Mouse (Mus musculus) frontal cortex, adult (tissue): ENCODE measurements at regions not wholly inside any gene's neighbourhood (a gene's known extent, or its start where the extent isn't known, plus 50 kb on each side); places are given as distances from the start of the nearest gene placed in this dataset.
"Not testable (repeated sequence)": the region's sequence is repeated elsewhere in the genome, so short reads cannot be mapped to it uniquely, and the experiment has no call there.

ENCODE experiments used
- ATAC-seq: cut with Nextera tagmentation; 2 replicates; pipeline ENCODE4 v1.9.2; 2017; ENCODE audit warnings: mild to moderate bottlenecking, moderate library complexity, mixed read lengths; ENCODE audit not compliant: low TSS enrichment

DNA sequence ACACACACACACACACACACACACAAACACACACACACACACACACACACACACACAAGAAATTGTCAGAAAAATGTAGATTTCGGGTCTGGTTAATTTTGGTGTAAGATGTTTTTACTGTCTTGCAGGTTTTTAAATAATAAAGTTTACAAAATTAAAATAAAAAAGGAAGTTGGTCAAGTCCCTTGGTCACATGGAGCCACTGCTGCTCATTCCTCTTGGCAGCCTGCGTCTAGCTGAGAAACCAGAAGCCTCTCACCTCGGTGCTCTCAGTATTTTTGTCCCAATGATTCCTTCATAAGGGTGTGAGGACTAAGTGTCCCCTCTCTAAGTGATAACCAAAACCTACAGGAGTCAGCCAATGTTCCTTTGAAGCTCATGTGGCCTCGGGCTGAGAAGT, 76.8 kb upstream of the Smg1 start:
- ATAC-seq = no peak

DNA sequence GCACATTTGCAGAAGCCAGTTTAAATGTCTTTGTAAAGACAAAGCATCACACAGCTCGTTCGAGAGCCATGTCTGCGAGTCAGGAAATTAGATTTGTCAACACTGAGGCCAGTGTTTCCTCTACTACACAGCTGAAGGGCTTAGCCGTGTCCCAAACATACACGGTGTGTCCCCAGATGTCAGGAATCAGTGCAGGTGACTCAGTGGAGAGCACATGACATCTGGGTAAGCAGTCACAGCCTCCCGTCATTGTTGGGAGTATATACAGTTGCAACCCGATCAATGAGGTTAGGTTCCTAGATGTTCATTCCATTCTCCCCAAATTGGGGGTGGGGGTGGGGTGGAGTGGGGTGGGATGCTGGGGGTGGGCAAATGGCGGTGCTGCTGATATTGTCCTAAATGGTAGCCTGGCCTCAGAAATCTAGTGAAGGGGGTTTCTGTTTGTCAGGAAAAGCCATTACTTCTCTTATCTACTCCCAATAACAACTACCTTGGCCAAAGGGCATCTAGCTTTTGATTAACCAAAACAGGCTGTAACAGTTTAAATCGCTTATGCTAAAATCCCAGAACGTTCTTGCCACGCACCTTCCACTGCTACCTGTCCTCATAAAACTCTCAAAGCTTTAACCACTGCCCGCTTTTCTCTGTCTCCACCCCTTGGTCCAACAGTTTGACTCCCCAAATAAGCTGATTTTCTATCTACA, 75.1 kb upstream of the Smg1 start:
- ATAC-seq = no peak

DNA sequence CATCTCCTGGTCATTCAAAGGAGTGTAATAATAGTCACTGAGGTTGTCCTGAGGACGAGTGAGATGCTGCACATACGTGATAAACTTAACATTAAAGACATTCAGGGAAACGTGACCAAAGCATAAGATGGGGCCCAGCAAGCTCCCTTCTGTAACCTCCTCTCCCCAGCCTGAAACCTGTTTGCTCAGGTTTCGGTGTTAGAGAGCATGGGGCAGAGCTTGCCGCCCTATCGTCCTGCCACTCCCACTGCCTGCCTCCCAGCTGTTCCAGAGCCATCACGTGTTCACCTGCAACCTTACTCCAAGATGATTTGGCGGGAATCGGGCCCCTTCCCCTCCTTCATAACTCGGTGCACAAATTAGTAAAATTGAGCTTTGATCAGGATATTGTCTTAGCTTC, 71.4 kb upstream of the Smg1 start:
- not testable (repeated sequence) for ATAC-seq

DNA sequence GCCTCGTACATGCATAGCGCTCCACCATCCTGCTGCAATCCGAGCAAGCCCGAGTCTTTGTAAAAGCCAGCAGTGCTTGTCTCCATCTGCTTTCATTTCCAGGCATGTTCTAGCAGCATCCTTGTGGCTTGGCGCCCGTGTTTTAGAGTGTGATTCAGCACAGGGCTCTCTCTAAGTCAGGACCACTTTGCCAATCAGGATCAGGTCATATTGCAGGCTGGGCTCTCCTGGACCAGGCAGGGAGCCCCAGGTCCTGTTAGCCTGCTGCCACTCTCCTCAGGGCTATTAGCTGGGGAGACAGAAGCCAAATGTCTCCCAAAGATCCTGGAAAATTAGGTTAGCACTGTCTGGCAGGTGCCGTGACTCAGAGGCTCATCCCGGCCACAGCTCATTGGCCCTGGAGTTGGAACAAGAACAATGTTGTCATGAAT, 70.8 kb upstream of the Smg1 start:
- peak; percentile 96 for ATAC-seq

DNA sequence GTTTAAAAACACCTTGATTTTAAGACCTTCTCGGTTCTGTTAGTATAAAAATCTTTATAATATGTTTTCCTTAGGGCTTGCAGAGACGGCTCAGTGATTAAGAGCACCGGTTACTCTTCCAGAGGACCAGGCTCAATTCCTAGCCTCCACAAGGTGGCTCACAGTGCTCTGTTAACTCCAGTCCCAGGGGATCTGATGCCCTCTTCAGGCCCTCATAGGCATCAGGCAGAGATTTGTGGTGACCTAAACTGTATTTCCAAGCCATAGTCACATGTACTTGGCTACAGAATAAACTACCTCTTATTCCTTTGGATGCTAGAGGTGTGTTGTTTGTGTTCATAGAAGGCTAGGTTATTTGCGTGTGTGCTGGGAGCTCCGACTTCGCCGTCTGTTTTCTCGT, 70.3 kb upstream of the Smg1 start:
- peak; percentile 94 for ATAC-seq

DNA sequence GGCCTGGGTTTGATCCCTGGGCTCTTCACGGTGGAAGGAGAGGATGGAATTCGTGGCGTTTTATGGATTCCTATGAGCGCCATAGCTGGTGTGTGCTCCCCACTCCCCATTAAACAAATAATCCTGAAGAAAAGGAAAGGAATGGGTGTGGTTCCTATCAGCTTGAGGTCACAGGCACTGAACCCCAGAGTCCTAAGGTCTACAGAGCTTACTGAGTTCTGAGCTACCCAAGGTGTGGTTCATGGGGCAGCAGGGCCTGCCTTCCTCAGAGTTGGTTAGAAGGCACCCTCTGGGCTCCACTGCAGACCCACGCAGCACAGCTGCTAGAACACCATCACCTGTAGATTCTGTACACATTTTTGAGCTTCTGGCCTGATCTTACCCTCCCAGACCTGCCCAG, 66.3 kb upstream of the Smg1 start:
- no peak for ATAC-seq

DNA sequence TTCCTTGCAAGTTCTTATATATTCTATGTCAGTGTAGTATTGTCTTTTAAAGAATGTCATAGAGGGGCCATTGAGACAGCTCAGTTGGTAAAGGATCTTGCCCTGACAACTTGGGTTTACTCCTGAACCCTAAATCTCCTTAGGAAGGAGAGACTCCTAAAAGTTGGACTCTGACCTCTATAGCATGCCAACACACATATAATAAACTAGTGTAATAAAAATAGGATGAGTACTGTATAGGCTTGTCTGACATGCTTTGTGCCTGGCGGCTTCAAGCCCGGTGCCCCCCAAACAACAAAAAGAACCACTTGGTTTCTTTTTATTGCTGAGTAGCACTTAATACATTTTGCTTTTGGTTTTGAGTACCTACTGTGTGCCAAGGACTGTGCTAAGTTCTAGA, 65.4 kb upstream of the Smg1 start:
- no peak for ATAC-seq

DNA sequence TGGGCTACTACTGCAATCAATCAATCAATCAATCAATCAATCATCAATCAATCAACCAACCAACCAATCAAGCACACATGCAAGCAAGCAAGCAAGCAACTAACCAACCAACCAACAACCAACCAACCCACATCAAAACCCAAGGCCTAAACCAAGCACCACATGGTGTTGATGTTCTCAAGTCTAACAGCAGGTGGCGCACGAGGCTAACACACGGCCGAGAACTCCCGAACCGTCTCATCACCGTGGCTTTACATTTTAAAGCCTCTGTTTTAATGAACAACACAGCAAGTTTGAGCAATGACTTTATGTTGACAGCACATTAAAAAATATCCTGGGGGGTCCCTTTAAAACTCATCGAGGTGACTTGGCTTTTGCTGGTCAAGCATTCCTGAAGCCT, 61.3 kb upstream of the Smg1 start:
- ATAC-seq = peak; percentile 84

DNA sequence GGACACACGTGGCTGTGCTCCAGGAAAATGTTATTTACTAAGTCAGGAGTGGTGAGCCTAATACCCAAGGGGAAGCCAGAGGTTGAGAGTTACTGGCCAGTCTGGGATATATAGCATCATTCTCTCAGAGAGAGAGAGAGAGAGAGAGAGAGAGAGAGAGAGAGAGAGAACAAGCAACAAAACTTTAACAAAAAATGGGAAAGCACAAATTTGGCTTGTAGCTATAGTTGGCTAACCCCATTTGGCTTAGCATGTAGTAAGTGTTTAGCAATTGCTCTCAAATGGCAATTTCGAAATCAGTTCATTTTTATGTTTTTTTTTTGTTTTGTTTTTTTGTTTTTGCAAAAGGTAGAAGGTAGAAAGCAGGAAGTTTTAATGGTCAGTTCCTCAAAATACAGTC, 60.9 kb upstream of the Smg1 start:
- ATAC-seq = no peak

DNA sequence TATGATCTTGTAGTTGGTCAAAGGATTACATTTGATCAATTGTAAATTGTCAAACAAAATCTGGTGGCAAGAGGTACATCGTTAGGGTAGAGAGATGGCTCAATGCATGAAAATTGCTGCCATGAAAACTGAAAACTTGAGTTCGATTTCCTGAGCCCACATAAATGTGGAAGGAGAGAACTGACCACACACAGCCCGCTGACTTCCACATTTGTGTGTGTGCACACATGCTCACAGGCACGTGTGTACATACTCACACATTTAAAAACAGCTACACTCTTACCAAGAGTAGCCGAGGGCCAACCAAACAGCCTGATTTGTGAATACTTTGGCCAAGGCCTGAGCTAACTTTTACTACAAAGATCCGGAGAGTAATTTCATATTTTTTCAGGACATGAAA, 60.5 kb upstream of the Smg1 start:
- no peak for ATAC-seq

DNA sequence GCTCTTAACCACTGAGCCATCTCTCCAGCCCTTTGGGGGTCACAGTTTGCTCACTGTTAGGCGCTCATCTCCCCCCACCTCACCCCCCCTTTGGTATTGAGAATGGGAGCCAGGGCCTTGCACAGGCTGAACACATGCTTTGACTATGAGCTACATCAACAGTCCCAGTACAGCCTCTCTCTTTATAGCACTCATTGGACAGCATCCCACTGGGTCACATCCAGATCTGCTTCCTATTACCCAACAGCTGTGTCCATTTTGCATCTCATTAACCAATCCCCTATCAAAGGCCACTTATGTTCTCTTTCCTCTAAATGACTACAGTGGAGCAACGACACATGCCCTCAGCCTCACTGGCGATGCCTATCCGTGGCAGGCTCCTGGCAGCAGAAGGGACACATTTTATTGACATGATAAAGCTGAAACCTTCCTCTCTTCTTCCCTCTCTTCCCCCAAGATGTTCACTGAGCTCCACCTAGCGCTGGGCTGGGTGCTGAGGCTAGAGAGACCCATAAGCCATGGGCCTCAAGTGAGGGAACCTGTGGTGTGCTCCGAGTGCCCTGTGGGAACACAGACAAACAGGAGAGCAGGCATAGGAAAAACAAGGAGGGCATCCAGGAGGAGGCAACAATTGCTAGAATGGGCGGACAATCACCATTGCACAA, 57.3 kb upstream of the Smg1 start:
- ATAC-seq = peak; percentile 72

DNA sequence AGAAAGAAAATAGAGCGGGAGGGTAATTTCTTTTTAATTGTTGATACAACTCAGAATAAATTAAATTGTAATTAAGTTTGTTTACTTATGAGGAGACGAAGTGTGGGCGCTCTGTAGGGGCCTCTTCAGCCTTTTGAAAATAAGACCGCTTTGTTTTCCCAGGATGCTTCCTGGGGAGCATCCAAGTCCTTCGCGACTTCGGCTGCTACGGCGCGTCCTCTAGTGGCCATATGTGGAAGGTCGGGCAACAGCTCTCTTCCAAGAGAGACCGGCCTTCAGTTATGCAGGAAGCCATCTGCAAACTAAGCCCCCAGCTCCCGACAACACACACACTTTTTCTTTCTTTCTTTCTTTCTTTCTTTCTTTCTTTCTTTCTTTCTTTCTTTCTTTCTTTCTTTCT, 54.1 kb upstream of the Smg1 start:
- ATAC-seq = peak; percentile 76

DNA sequence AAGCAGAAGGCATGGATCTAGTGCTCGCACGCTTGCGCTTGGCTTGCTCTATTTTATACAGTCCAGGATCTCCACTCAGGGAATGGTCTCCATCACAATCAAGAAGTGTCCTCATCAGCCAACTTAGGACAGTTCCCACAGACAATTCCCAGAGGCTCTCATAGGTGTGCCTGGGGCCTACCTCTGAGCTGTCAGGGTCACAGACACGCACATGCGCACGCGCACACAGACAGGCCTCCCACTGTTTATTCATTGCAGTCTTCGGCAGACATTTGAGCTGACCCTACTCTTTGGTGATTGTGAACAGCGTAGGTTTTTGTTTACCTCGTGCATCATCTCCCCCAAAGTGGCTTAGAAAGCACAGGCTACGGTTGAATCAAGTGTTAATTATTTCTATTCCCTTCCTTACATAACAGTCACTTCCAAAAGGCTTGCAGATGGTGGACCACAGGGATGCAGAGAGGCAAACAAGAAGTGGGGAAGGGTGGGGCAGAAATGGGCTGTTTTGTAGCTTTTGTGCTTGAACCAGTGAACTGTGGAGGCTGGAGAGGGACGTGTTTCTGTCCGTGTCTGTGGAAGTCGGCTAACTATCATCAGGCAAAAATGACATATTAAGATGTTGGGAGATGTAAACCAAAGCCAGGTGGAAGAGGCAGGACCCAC, 53.5 kb upstream of the Smg1 start:
- ATAC-seq = no peak

DNA sequence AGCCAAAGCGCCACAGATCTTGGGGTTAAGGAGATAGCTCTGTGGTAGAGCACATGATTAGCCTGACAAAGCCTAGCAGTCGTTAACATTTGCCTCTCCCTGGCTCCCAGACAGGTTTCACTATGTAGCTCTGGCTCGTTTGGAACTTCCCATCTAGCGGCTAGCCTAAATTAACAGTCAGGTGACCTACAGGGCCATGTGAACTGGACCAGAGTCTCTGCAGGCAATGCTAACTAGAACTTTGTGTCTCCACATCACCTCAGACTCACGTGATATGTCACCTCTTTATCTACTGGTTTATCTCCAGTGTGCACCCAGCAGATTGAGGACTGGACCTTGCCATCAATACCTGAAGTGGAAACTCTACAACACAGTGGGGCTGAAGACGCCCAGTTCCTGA, 52.4 kb upstream of the Smg1 start:
- ATAC-seq = no peak

DNA sequence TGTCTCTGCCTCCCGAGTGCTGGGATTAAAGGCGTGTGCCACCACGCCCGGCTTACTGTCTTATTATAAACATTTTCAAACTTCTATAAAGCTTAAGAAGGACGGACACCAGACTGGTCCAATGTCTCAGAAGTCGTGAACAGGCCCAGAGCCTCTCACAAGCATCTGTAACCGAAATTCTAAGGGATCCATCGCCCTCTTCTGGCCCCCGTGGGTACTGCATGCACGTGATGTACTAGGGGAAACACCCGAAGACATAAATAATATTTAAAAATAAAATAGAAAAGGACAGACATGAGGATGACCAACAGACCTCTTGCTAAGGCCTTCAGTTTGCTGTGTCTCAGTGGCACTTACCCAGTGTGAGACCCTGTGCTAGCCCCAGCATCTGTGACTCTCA, 51.8 kb upstream of the Smg1 start:
- ATAC-seq = no peak

DNA sequence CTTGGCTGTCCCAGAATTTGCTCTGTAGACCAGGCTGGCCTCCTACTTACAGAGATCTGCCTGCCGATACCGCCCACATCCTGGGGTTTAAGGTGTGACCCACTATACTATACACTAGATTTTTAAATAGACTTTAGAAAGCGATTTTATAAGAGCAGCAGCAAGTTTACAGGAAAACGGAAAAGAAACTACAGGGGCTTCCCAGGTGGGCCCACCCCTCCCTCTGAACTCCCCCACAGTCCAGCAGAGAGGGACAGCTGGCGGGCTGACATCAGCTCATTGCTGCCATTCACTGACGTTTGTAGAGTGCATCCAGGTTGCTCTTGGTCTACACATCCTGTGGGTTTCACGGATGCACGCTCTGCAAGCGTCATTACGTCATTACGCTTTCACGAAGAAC, 51.2 kb upstream of the Smg1 start:
- ATAC-seq = no peak
